ENCODE assay signal across 8 mouse cellular contexts in the genomic region with DNA sequence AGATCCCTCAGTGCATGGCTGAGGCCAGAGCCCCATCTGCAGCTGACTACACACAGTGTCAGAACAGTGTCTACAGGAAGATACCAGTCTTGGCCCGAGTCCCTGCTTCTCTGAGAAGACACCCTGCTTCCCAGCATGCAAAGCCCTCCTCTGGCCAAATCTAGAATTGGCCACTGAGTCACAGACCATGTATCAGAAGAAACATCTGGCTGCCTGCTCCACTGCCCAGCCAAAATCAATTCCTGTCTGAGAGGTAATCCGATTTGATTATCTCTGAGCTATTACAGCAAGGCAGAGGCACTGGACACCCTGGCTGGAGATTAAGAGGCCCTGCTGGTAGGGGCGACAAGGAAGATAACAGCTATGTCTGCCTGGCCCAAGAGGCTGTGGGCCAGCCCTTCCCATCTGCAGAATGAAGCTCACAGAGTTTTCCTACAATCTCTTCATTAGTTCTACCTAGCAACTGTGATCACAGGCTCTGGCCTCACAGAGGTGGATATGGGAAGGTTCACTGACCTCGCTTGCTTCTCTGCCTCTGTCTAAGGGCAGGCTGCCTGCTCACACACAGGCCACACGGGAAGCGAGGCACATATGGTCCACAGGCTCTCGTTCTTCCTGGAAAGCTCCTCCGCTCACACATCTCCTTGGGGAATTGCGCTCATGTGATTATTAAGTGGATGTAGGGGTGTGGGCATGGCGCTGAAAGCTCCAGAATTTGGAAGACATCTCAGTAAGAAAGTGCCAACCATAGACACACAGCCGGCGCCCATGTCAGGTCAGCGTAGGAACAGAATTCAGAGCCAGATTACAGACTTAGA.
A peak's percentile ranks its signal among the peaks of the same experiment; 100 is the strongest.
DNase-seq lines count a peak whose midpoint lies in the region; ATAC-seq and TF ChIP-seq lines count a peak whose summit lies in the region.
"Had no signal": no experiment of that assay in that cellular context is flagged by ENCODE, and none has a peak within 500 bp of the region (broad histone marks: within the 10 kb centered on the region; RNA-seq: fewer than 3 reads in every experiment).

No protein-coding gene starts in this region.

- intact Hi-C loops in heart, adult 2 months (cut with DNase I) = no loop called here

- no peak overlapping the region for H3K9ac ChIP-seq in liver, adult 2 months (ENCODE audit: low read depth, low read length)
- no peak overlapping the region for H3K9ac ChIP-seq in liver, embryonic 12.5 days
- H3K9ac ChIP-seq in heart, adult 2 months (ENCODE audit: low read depth, low read length) = no peak overlapping the region

- no peak overlapping the region for H3K4me2 ChIP-seq in liver, embryonic 12.5 days

- no peaks in the 10 kb centered on the region for H3K36me3 ChIP-seq in liver, adult 2 months (ENCODE audit: control insufficient read depth, insufficient read depth, low read length)
- no peaks in the 10 kb centered on the region for H3K36me3 ChIP-seq in liver, embryonic 12.5 days
- no peaks in the 10 kb centered on the region for H3K36me3 ChIP-seq in heart, adult 2 months (ENCODE audit: control insufficient read depth, insufficient read depth, low read length)
- H3K36me3 ChIP-seq in limb, embryonic 10.5 days = no peaks in the 10 kb centered on the region

- H3K27ac ChIP-seq in liver, adult 2 months (replicated peaks; ENCODE audit: insufficient read depth, low read depth, low read length) = no peak overlapping the region
- H3K27ac ChIP-seq in liver, embryonic 12.5 days = no peak overlapping the region
- H3K27ac ChIP-seq in heart, adult 2 months = peak overlapping the region; percentile 33
- peak overlapping the region; percentile 86 for H3K27ac ChIP-seq in limb, embryonic 10.5 days

- DNase-seq in liver, adult 2 months (ENCODE audit: extremely low read depth, low read depth, low spot score) = peak; percentile 7
- peak in 1 of 2 experiments; percentile 26 for DNase-seq in heart, adult 2 months
- peak; percentile 59 for DNase-seq in limb, embryonic 10.5 days (ENCODE audit: low spot score)
- peak; percentile 81 for DNase-seq in retina, postnatal 1 day
- no peak for DNase-seq in T-cell, adult 2 months (ENCODE audit: low spot score)
- no peak for DNase-seq in thymus, postnatal 10 days (ENCODE audit: low spot score in 2 of 2)

- no peak for ATAC-seq in liver, embryonic 12.5 days

- WGBS in liver, adult 2 months = 71% methylated on average over 13 of the region's 13 CpGs
- 69% methylated on average over 13 of the region's 13 CpGs for WGBS in liver, embryonic 12.5 days (ENCODE audit: insufficient replicate concordance)
- 36% methylated on average over 13 of the region's 13 CpGs for WGBS in heart, adult 2 months
- WGBS in limb, embryonic 10.5 days = 58% methylated on average over 13 of the region's 13 CpGs

- H3K79me2 ChIP-seq in liver, adult 2 months (ENCODE audit: control insufficient read depth, insufficient read depth, low read length) = no peaks in the 10 kb centered on the region
- H3K79me2 ChIP-seq in heart, adult 2 months (replicated peaks; ENCODE audit: control insufficient read depth, insufficient read depth, low read length) = no peaks in the 10 kb centered on the region

- no peak for TF ChIP-seq POLR2A in liver, adult 2 months (IDR thresholded peaks at IDR 0.05; ENCODE audit: extremely low read depth, insufficient read depth, low read length)
- TF ChIP-seq POLR2A in heart, adult 2 months (IDR thresholded peaks at IDR 0.05; ENCODE audit: insufficient read depth, low read depth, low read length) = no peak

- H3K27me3 ChIP-seq in liver, adult 2 months (ENCODE audit: control insufficient read depth, insufficient read depth, low read length) = no peaks in the 10 kb centered on the region
- no peaks in the 10 kb centered on the region for H3K27me3 ChIP-seq in liver, embryonic 12.5 days (replicated peaks)
- no peaks in the 10 kb centered on the region for H3K27me3 ChIP-seq in heart, adult 2 months (ENCODE audit: control insufficient read depth, insufficient read depth, low read length)
- no peaks in the 10 kb centered on the region for H3K27me3 ChIP-seq in limb, embryonic 10.5 days (ENCODE audit: low read depth, poor library complexity, severe bottlenecking)

- H3K4me3 ChIP-seq in liver, adult 2 months (ENCODE audit: insufficient read depth, low read depth, low read length) = no peak overlapping the region
- H3K4me3 ChIP-seq in liver, embryonic 12.5 days = no peak overlapping the region
- no peak overlapping the region for H3K4me3 ChIP-seq in heart, adult 2 months
- H3K4me3 ChIP-seq in limb, embryonic 10.5 days = no peak overlapping the region
- H3K4me3 ChIP-seq: erythroblast, embryonic 14.5 days had no signal

- TF ChIP-seq EP300 in heart, adult 2 months (IDR thresholded peaks at IDR 0.05; ENCODE audit: insufficient read depth, low read depth, low read length) = no peak

- no peaks in the 10 kb centered on the region for H3K4me1 ChIP-seq in liver, adult 2 months (ENCODE audit: control insufficient read depth, insufficient read depth, low read length)
- H3K4me1 ChIP-seq in liver, embryonic 12.5 days = peaks cover 11% of the 10 kb centered on the region; the same call in 1 of the 2 replicates
- H3K4me1 ChIP-seq in heart, adult 2 months (ENCODE audit: control insufficient read depth, insufficient read depth, low read length) = peaks cover 4% of the 10 kb centered on the region; the same call in 1 of the 2 replicates
- H3K4me1 ChIP-seq in limb, embryonic 10.5 days = peaks cover 85% of the 10 kb centered on the region

- no peaks in the 10 kb centered on the region for H3K9me3 ChIP-seq in liver, embryonic 12.5 days (replicated peaks)
- H3K9me3 ChIP-seq in limb, embryonic 10.5 days (replicated peaks) = no peaks in the 10 kb centered on the region

- TF ChIP-seq CTCF in liver, adult 2 months (IDR thresholded peaks at IDR 0.05; ENCODE audit: low read depth, low read length) = no peak
- TF ChIP-seq CTCF in heart, adult 2 months (IDR thresholded peaks at IDR 0.05) = peak; percentile 22; the same call in 1 of the 2 replicates

Comparison
In these comparisons a context has a peak if more than half of its experiments do, and no peak if none do; other contexts are left out.
1. DNase-seq: peak in liver, adult 2 months (single experiment), limb, embryonic 10.5 days (single experiment) and retina, postnatal 1 day (single experiment); none in T-cell, adult 2 months (single experiment) and thymus, postnatal 10 days (0 of 2).
2. H3K27ac ChIP-seq: peak in heart, adult 2 months (single experiment) and limb, embryonic 10.5 days (single experiment); none in liver, adult 2 months (single experiment) and liver, embryonic 12.5 days (single experiment).